Mouse (Mus musculus): ENCODE results near the gene Gm2035. TPM values are rescaled to one million over a fixed set of nuclear protein-coding genes. Genes with fewer than 3 reads are reported as not detected.
"Not testable (repeated sequence)": the region's sequence is repeated elsewhere in the genome, so short reads cannot be mapped to it uniquely, and the experiment has no call there.

Gene Gm2035
- polyA plus RNA-seq (2012; rRNA removed): not detected in 2 replicates

GRCm38 (mm10) chr12:87919721-87920120 lies at the start of gene Gm2035:
Gene Gm2035, minus strand, starts transcription at chr12:87919857.
- 66% methylated on average over 2 of the region's 2 CpGs for WGBS
- H3K4me1 ChIP-seq (ENCODE audit: control insufficient read depth, insufficient read depth, low read length); DNase-seq; H3K4me3 ChIP-seq (replicated peaks; ENCODE audit: extremely low read depth, low read depth, low read length): not testable (repeated sequence)

- not testable (repeated sequence) for H3K4me3 ChIP-seq (replicated peaks; ENCODE audit: extremely low read depth, low read depth, low read length); H3K4me1 ChIP-seq (ENCODE audit: control insufficient read depth, insufficient read depth, low read length); DNase-seq
- 77% methylated on average over 2 of the region's 2 CpGs for WGBS
Observed at GRCm38 (mm10) chr12:87953780-87954179, 34.1 kb upstream of the Gm2035 start, which contains the start of gene Gm2042. Gene Gm2042, plus strand, starts transcription at chr12:87954080.

- WGBS: 80% methylated on average over 1 of the region's 1 CpGs
Observed at GRCm38 (mm10) chr12:87895070-87895469, 24.6 kb downstream of the Gm2035 start, which contains the start of gene Gm2022. Gene Gm2022, plus strand, starts transcription at chr12:87895370.

GRCm38 (mm10) chr12:87873772-87874171 lies 45.9 kb downstream of the Gm2035 start, which contains the start of gene Gm2016:
Gene Gm2016, plus strand, starts transcription at chr12:87874072.
- not testable (repeated sequence) for H3K4me1 ChIP-seq (ENCODE audit: control insufficient read depth, insufficient read depth, low read length); H3K4me3 ChIP-seq (replicated peaks; ENCODE audit: extremely low read depth, low read depth, low read length); DNase-seq
- 81% methylated on average over 5 of the region's 5 CpGs for WGBS

More at GRCm38 (mm10) chr12:87895070-87895469, 24.6 kb downstream of the Gm2035 start, which contains the start of gene Gm2022:
- DNase-seq; H3K4me1 ChIP-seq (ENCODE audit: control insufficient read depth, insufficient read depth, low read length); H3K4me3 ChIP-seq (replicated peaks; ENCODE audit: extremely low read depth, low read depth, low read length): not testable (repeated sequence)

Other genes starting within 250 kb of the Gm2035 start
- gene Gm21319, start 144.1 kb downstream of the Gm2035 start, polyA plus RNA-seq (2012; rRNA removed): not detected in 2 replicates
- not detected in 2 replicates for gene Gm21936, start 124.3 kb downstream of the Gm2035 start, polyA plus RNA-seq (2012; rRNA removed)
- not detected in 2 replicates for gene BB287469, start 103.3 kb downstream of the Gm2035 start, polyA plus RNA-seq (2012; rRNA removed)
- gene Gm2001, start 77.5 kb downstream of the Gm2035 start, polyA plus RNA-seq (2012; rRNA removed): not detected in 2 replicates
- not detected in 2 replicates for gene Gm2016, start 45.8 kb downstream of the Gm2035 start, polyA plus RNA-seq (2012; rRNA removed)
- gene Gm2022, start 24.5 kb downstream of the Gm2035 start, polyA plus RNA-seq (2012; rRNA removed): not detected in 2 replicates
- gene Gm2042, start 34.2 kb upstream of the Gm2035 start, polyA plus RNA-seq (2012; rRNA removed): not detected in 2 replicates
- not detected in 2 replicates for gene Gm2075, start 92.0 kb upstream of the Gm2035 start, polyA plus RNA-seq (2012; rRNA removed)
- not detected in 2 replicates for gene Gm6803, start 98.9 kb upstream of the Gm2035 start, polyA plus RNA-seq (2012; rRNA removed)
- gene Gm2056, start 107.1 kb upstream of the Gm2035 start, polyA plus RNA-seq (2012; rRNA removed): not detected in 2 replicates
- not detected in 2 replicates for gene Gm16368, start 163.8 kb upstream of the Gm2035 start, polyA plus RNA-seq (2012; rRNA removed)

All from lung, adult 2 months (tissue).